Mouse (Mus musculus) left cerebral cortex, adult 2 months (tissue): ENCODE results near the gene Slc6a6. TPM values are rescaled to one million over a fixed set of nuclear protein-coding genes. Genes with fewer than 3 reads are reported as not detected.

Source experiments
- DNase-seq, 2 experiments: peaks; one replicate each; pipeline ENCODE4 v3.0.0; 2021 to 2022; ENCODE audit warnings: low spot score in 2 of 2, mixed read lengths in 1 of 2; ENCODE audit errors: extremely low spot score in 1 of 2
- H3K27ac ChIP-seq: fragments of 200-600 bp; 2 replicates; pipeline ENCODE4 v1.8.1; 2022
- H3K4me3 ChIP-seq: fragments of 200-600 bp; 2 replicates; pipeline ENCODE4 v1.8.1; 2022
- CTCF ChIP-seq: fragments of 200-600 bp; IDR thresholded peaks from 2 replicates; pipeline ENCODE4 v1.8.1; 2022; ENCODE audit warnings: antibody characterized with exemption, mild to moderate bottlenecking, moderate library complexity
- intact Hi-C: fragments of 180-260 bp; cut with DNase I; formaldehyde crosslinking; loops from one replicate; pipeline ENCODE4 v1.15.1; 2025
- total RNA-seq, 2 experiments: library from RNA; stranded (reverse); gene quantifications; 2 replicates each; pipeline ENCODE4 v1.2.3; 2021

The Slc6a6 gene
- total RNA-seq, 2 experiments from 2014 or later = 127 to 147 TPM

- DNase-seq = no peak
- peak overlapping the region; percentile 8; the same call in 1 of the 2 replicates for H3K4me3 ChIP-seq
- TF ChIP-seq CTCF = no peak
- intact Hi-C loops = no loop called here
- H3K27ac ChIP-seq = peak overlapping the region; percentile 10; the same call in 1 of the 2 replicates
Measured at GRCm38 (mm10) chr6:91690222-91690621, 6.4 kb downstream of the Slc6a6 start.

- TF ChIP-seq CTCF = no peak
- H3K27ac ChIP-seq = no peak overlapping the region; the same call in 1 of the 2 replicates
- H3K4me3 ChIP-seq = no peak overlapping the region
- intact Hi-C loops = no loop called here
- no peak for DNase-seq
Measured at GRCm38 (mm10) chr6:91690646-91691045, 6.8 kb downstream of the Slc6a6 start.

- Histone ChIP-seq H3K27ac (peak overlapping the region; percentile 15; the same call in 1 of the 2 replicates), H3K4me3 (no peak overlapping the region)
- TF ChIP-seq CTCF = no peak
- intact Hi-C loops = no loop called here
- DNase-seq = no peak
Measured at GRCm38 (mm10) chr6:91691576-91691975, 7.7 kb downstream of the Slc6a6 start.

GRCm38 (mm10) chr6:91693301-91693886 lies 9.5 kb downstream of the Slc6a6 start:
- intact Hi-C loops = no loop called here
- H3K4me3 ChIP-seq = no peak overlapping the region; the same call in 1 of the 2 replicates
- 0 out of 2 replicates have a peak overlapping the region, but pooled peaks have one; percentile 28 for H3K27ac ChIP-seq
- DNase-seq = no peak
- no peak for TF ChIP-seq CTCF

- intact Hi-C loops = no loop called here
- no peak for DNase-seq
- TF ChIP-seq CTCF = no peak
- peak overlapping the region; percentile 64 for H3K27ac ChIP-seq
- no peak overlapping the region for H3K4me3 ChIP-seq
Measured at GRCm38 (mm10) chr6:91694610-91695009, 10.8 kb downstream of the Slc6a6 start.

- TF ChIP-seq CTCF = no peak
- no peak for DNase-seq
- no peak overlapping the region for H3K27ac ChIP-seq
- no peak overlapping the region for H3K4me3 ChIP-seq
- intact Hi-C loops = no loop called here
Measured at GRCm38 (mm10) chr6:91698831-91699230, 15.0 kb downstream of the Slc6a6 start.

- Histone ChIP-seq H3K27ac (no peak overlapping the region), H3K4me3 (no peak overlapping the region)
- no peak for DNase-seq
- TF ChIP-seq CTCF = no peak
- intact Hi-C loops = no loop called here
Measured at GRCm38 (mm10) chr6:91699482-91700200, 15.8 kb downstream of the Slc6a6 start.

GRCm38 (mm10) chr6:91700823-91701621 lies 17.2 kb downstream of the Slc6a6 start:
- TF ChIP-seq CTCF = no peak
- Histone ChIP-seq H3K4me3 (no peak overlapping the region), H3K27ac (no peak overlapping the region)
- intact Hi-C loops = no loop called here
- DNase-seq = no peak

GRCm38 (mm10) chr6:91703459-91703858 lies 19.6 kb downstream of the Slc6a6 start:
- TF ChIP-seq CTCF = no peak
- no peak overlapping the region for H3K27ac ChIP-seq
- no peak overlapping the region for H3K4me3 ChIP-seq
- no peak for DNase-seq
- intact Hi-C loops = no loop called here

GRCm38 (mm10) chr6:91704446-91704845 lies 20.6 kb downstream of the Slc6a6 start:
- intact Hi-C loops = no loop called here
- no peak for DNase-seq
- no peak overlapping the region for H3K27ac ChIP-seq
- TF ChIP-seq CTCF = no peak
- H3K4me3 ChIP-seq = no peak overlapping the region

- intact Hi-C loops = no loop called here
- no peak for TF ChIP-seq CTCF
- H3K4me3 ChIP-seq = no peak overlapping the region
- DNase-seq = no peak
- H3K27ac ChIP-seq = no peak overlapping the region
Measured at GRCm38 (mm10) chr6:91705651-91706050, 21.8 kb downstream of the Slc6a6 start.
